Mouse (Mus musculus): ENCODE measurements around the gene Phactr1. TPM values are rescaled to one million over a fixed set of nuclear protein-coding genes. Genes with fewer than 3 reads are reported as not detected.

Phactr1 gene
- polyA plus RNA-seq (2014; fragmentation: Nextera tagmentation; extraction: Ambion mirVana), result 62.2 and 63.8 TPM in 2 replicates

- no peak within 1 kb of the TSS for H3K9ac ChIP-seq (replicated peaks; ENCODE audit: low read length)
- H3K4me3 ChIP-seq (replicated peaks; ENCODE audit: low read depth, low read length), result no peak within 1 kb of the TSS
- WGBS, result 19% methylated on average over 11 of the region's 11 CpGs
- H3K4me1 ChIP-seq (ENCODE audit: control insufficient read depth, insufficient read depth, low read length), result peaks cover 9% of the 10 kb centered on the region
- H3K27me3 ChIP-seq (ENCODE audit: control insufficient read depth, insufficient read depth, low read length), result no peaks in the 10 kb centered on the region
- ATAC-seq (ENCODE audit: low FRiP score, low TSS enrichment) (no peak), DNase-seq (no peak)
- no peaks in the 10 kb centered on the region for H3K9me3 ChIP-seq (ENCODE audit: control insufficient read depth, low read length)
- no peak within 1 kb of the TSS for H3K27ac ChIP-seq (replicated peaks; ENCODE audit: low read depth, low read length)
- H3K4me2 ChIP-seq (ENCODE audit: low read length), result no peak within 1 kb of the TSS
- no peaks in the 10 kb centered on the region for H3K36me3 ChIP-seq (ENCODE audit: control insufficient read depth, insufficient read depth, low read length)
These were observed at the start of gene Phactr1 for GRCm38 (mm10) chr13:42680391-42680994. TSS of gene Phactr1 (plus strand) at chr13:42680623.

- Histone ChIP-seq H3K36me3 (ENCODE audit: control insufficient read depth, insufficient read depth, low read length) (no peaks in the 10 kb centered on the region), H3K27ac (replicated peaks; ENCODE audit: low read depth, low read length) (no peak overlapping the region), H3K4me2 (ENCODE audit: low read length) (no peak overlapping the region), H3K4me1 (ENCODE audit: control insufficient read depth, insufficient read depth, low read length) (no peaks in the 10 kb centered on the region), H3K9ac (replicated peaks; ENCODE audit: low read length) (no peak overlapping the region), H3K4me3 (replicated peaks; ENCODE audit: low read depth, low read length) (no peak overlapping the region), H3K27me3 (ENCODE audit: control insufficient read depth, insufficient read depth, low read length) (no peaks in the 10 kb centered on the region), H3K9me3 (ENCODE audit: control insufficient read depth, low read length) (no peaks in the 10 kb centered on the region)
- DNase-seq (no peak), ATAC-seq (ENCODE audit: low FRiP score, low TSS enrichment) (no peak)
- 85% methylated on average over 2 of the region's 2 CpGs for WGBS
These were observed 45.5 kb upstream of the Phactr1 start for GRCm38 (mm10) chr13:42634908-42635307.

GRCm38 (mm10) chr13:42650228-42650627 is 30.2 kb upstream of the Phactr1 start:
- ATAC-seq (ENCODE audit: low FRiP score, low TSS enrichment) (no peak), DNase-seq (no peak)
- Histone ChIP-seq H3K36me3 (ENCODE audit: control insufficient read depth, insufficient read depth, low read length) (no peaks in the 10 kb centered on the region), H3K4me2 (ENCODE audit: low read length) (no peak overlapping the region), H3K9me3 (ENCODE audit: control insufficient read depth, low read length) (no peaks in the 10 kb centered on the region), H3K4me3 (replicated peaks; ENCODE audit: low read depth, low read length) (no peak overlapping the region), H3K27me3 (ENCODE audit: control insufficient read depth, insufficient read depth, low read length) (no peaks in the 10 kb centered on the region; the same call in 1 of the 2 replicates), H3K4me1 (ENCODE audit: control insufficient read depth, insufficient read depth, low read length) (no peaks in the 10 kb centered on the region), H3K9ac (replicated peaks; ENCODE audit: low read length) (no peak overlapping the region), H3K27ac (replicated peaks; ENCODE audit: low read depth, low read length) (no peak overlapping the region)
- 47% methylated on average over 6 of the region's 6 CpGs for WGBS

- peak; percentile 51 for DNase-seq
- WGBS, result 26% methylated on average over 7 of the region's 7 CpGs
- no peak for ATAC-seq (ENCODE audit: low FRiP score, low TSS enrichment)
- Histone ChIP-seq H3K9ac (replicated peaks; ENCODE audit: low read length) (no peak overlapping the region), H3K4me3 (replicated peaks; ENCODE audit: low read depth, low read length) (no peak overlapping the region), H3K4me2 (ENCODE audit: low read length) (no peak overlapping the region), H3K9me3 (ENCODE audit: control insufficient read depth, low read length) (no peaks in the 10 kb centered on the region), H3K27ac (replicated peaks; ENCODE audit: low read depth, low read length) (no peak overlapping the region), H3K4me1 (ENCODE audit: control insufficient read depth, insufficient read depth, low read length) (peaks cover 7% of the 10 kb centered on the region; the same call in 1 of the 2 replicates), H3K36me3 (ENCODE audit: control insufficient read depth, insufficient read depth, low read length) (no peaks in the 10 kb centered on the region), H3K27me3 (ENCODE audit: control insufficient read depth, insufficient read depth, low read length) (no peaks in the 10 kb centered on the region)
These were observed 23.6 kb upstream of the Phactr1 start for GRCm38 (mm10) chr13:42656643-42657315.

- WGBS, result 61% methylated on average over 10 of the region's 10 CpGs
- H3K9me3 ChIP-seq (ENCODE audit: control insufficient read depth, low read length), result no peaks in the 10 kb centered on the region
- ATAC-seq (ENCODE audit: low FRiP score, low TSS enrichment) (no peak), DNase-seq (no peak)
- no peak overlapping the region for H3K9ac ChIP-seq (replicated peaks; ENCODE audit: low read length)
- no peaks in the 10 kb centered on the region for H3K36me3 ChIP-seq (ENCODE audit: control insufficient read depth, insufficient read depth, low read length)
- peak overlapping the region; percentile 37; the same call in 1 of the 2 replicates for H3K27ac ChIP-seq (replicated peaks; ENCODE audit: low read depth, low read length)
- no peaks in the 10 kb centered on the region for H3K27me3 ChIP-seq (ENCODE audit: control insufficient read depth, insufficient read depth, low read length)
- H3K4me3 ChIP-seq (replicated peaks; ENCODE audit: low read depth, low read length), result no peak overlapping the region
- H3K4me1 ChIP-seq (ENCODE audit: control insufficient read depth, insufficient read depth, low read length), result peaks cover 8% of the 10 kb centered on the region
- no peak overlapping the region for H3K4me2 ChIP-seq (ENCODE audit: low read length)
These were observed 8.7 kb upstream of the Phactr1 start for GRCm38 (mm10) chr13:42671651-42672290.

- no peak overlapping the region for H3K4me3 ChIP-seq (replicated peaks; ENCODE audit: low read depth, low read length)
- no peaks in the 10 kb centered on the region for H3K9me3 ChIP-seq (ENCODE audit: control insufficient read depth, low read length)
- H3K4me2 ChIP-seq (ENCODE audit: low read length), result no peak overlapping the region
- ATAC-seq (ENCODE audit: low FRiP score, low TSS enrichment) (no peak), DNase-seq (peak; percentile 39)
- WGBS, result 78% methylated on average over 9 of the region's 9 CpGs
- H3K36me3 ChIP-seq (ENCODE audit: control insufficient read depth, insufficient read depth, low read length), result no peaks in the 10 kb centered on the region
- no peak overlapping the region for H3K9ac ChIP-seq (replicated peaks; ENCODE audit: low read length)
- H3K4me1 ChIP-seq (ENCODE audit: control insufficient read depth, insufficient read depth, low read length), result peaks cover 9% of the 10 kb centered on the region
- H3K27ac ChIP-seq (replicated peaks; ENCODE audit: low read depth, low read length), result no peak overlapping the region
- no peaks in the 10 kb centered on the region for H3K27me3 ChIP-seq (ENCODE audit: control insufficient read depth, insufficient read depth, low read length)
These were observed 876 bp downstream of the Phactr1 start for GRCm38 (mm10) chr13:42681299-42681698.

GRCm38 (mm10) chr13:42684181-42684580 is 3.8 kb downstream of the Phactr1 start:
- no peak for DNase-seq
- 93% methylated on average over 7 of the region's 7 CpGs for WGBS
- no peaks in the 10 kb centered on the region for H3K36me3 ChIP-seq (ENCODE audit: control insufficient read depth, insufficient read depth, low read length)
- no peaks in the 10 kb centered on the region for H3K27me3 ChIP-seq (ENCODE audit: control insufficient read depth, insufficient read depth, low read length)
- no peak overlapping the region for H3K27ac ChIP-seq (replicated peaks; ENCODE audit: low read depth, low read length)
- no peak overlapping the region for H3K9ac ChIP-seq (replicated peaks; ENCODE audit: low read length)
- no peaks in the 10 kb centered on the region for H3K9me3 ChIP-seq (ENCODE audit: control insufficient read depth, low read length)
- peaks cover 9% of the 10 kb centered on the region for H3K4me1 ChIP-seq (ENCODE audit: control insufficient read depth, insufficient read depth, low read length)
- no peak overlapping the region for H3K4me3 ChIP-seq (replicated peaks; ENCODE audit: low read depth, low read length)
- ATAC-seq (ENCODE audit: low FRiP score, low TSS enrichment), result no peak
- no peak overlapping the region for H3K4me2 ChIP-seq (ENCODE audit: low read length)

GRCm38 (mm10) chr13:42692233-42692632 is 11.8 kb downstream of the Phactr1 start:
- WGBS, result 82% methylated on average over 4 of the region's 4 CpGs
- no peak overlapping the region for H3K4me2 ChIP-seq (ENCODE audit: low read length)
- H3K27me3 ChIP-seq (ENCODE audit: control insufficient read depth, insufficient read depth, low read length), result no peaks in the 10 kb centered on the region
- ATAC-seq (ENCODE audit: low FRiP score, low TSS enrichment) (no peak), DNase-seq (no peak)
- no peaks in the 10 kb centered on the region for H3K36me3 ChIP-seq (ENCODE audit: control insufficient read depth, insufficient read depth, low read length)
- H3K9me3 ChIP-seq (ENCODE audit: control insufficient read depth, low read length), result no peaks in the 10 kb centered on the region
- no peaks in the 10 kb centered on the region for H3K4me1 ChIP-seq (ENCODE audit: control insufficient read depth, insufficient read depth, low read length)
- H3K27ac ChIP-seq (replicated peaks; ENCODE audit: low read depth, low read length), result no peak overlapping the region
- H3K9ac ChIP-seq (replicated peaks; ENCODE audit: low read length), result no peak overlapping the region
- H3K4me3 ChIP-seq (replicated peaks; ENCODE audit: low read depth, low read length), result no peak overlapping the region
